ENCODE assay signal across 18 mouse cellular contexts in genomic region chr8:3252665-3253064, GRCm38 (mm10). TPM values are rescaled to one million over a fixed set of nuclear protein-coding genes. Genes with fewer than 3 reads are reported as not detected.
DNase-seq lines count a peak whose midpoint lies in the region; ATAC-seq and TF ChIP-seq lines count a peak whose summit lies in the region.
"Had no signal": no experiment of that assay in that cellular context is flagged by ENCODE, and none has a peak within 500 bp of the region (broad histone marks: within the 10 kb centered on the region; RNA-seq: fewer than 3 reads in every experiment).

No protein-coding gene starts in this region.

- TF ChIP-seq CTCF in kidney, adult 2 months (conservative IDR thresholded peaks at IDR 0.05; ENCODE audit: insufficient read depth, insufficient read length, low read depth, low read length) = 0 out of 2 replicates have a peak, but pooled peaks have one; percentile 12
- TF ChIP-seq CTCF in stomach, postnatal 0 days (IDR thresholded peaks at IDR 0.05; ENCODE audit: low read depth) = peak; percentile 29

- TF ChIP-seq EP300 in stomach, postnatal 0 days (optimal IDR thresholded peaks at IDR 0.05) = no peak

- no peaks in the 10 kb centered on the region for H3K27me3 ChIP-seq in kidney, adult 2 months (replicated peaks; ENCODE audit: control insufficient read depth, insufficient read depth, low read length)
- no peaks in the 10 kb centered on the region for H3K27me3 ChIP-seq in kidney, embryonic 14.5 days (ENCODE audit: control insufficient read depth, insufficient read depth, low read length)
- no peaks in the 10 kb centered on the region for H3K27me3 ChIP-seq in lung, embryonic 15.5 days
- H3K27me3 ChIP-seq in stomach, postnatal 0 days (ENCODE audit: control insufficient read depth, insufficient read depth, low read length) = no peaks in the 10 kb centered on the region
- H3K27me3 ChIP-seq in hindbrain, embryonic 16.5 days (replicated peaks; ENCODE audit: control insufficient read depth, insufficient read depth, low read length) = no peaks in the 10 kb centered on the region
- H3K27me3 ChIP-seq: forebrain, embryonic 15.5 days; limb, embryonic 12.5 days; neural tube, embryonic 13.5 days had no signal

- no peak for TF ChIP-seq POLR2A in kidney, adult 2 months (IDR thresholded peaks at IDR 0.05; ENCODE audit: low read depth, low read length)

- no peak overlapping the region for H3K9ac ChIP-seq in kidney, embryonic 14.5 days (ENCODE audit: low read depth, low read length)
- no peak overlapping the region for H3K9ac ChIP-seq in lung, embryonic 15.5 days
- H3K9ac ChIP-seq in stomach, postnatal 0 days (ENCODE audit: low read length) = no peak overlapping the region
- no peak overlapping the region for H3K9ac ChIP-seq in hindbrain, embryonic 16.5 days (ENCODE audit: low read depth, low read length)
- H3K9ac ChIP-seq: forebrain, embryonic 15.5 days; limb, embryonic 12.5 days; neural tube, embryonic 13.5 days had no signal

- H3K4me1 ChIP-seq in kidney, adult 2 months (ENCODE audit: control insufficient read depth, insufficient read depth, low read length) = peaks cover 35% of the 10 kb centered on the region
- no peaks in the 10 kb centered on the region for H3K4me1 ChIP-seq in kidney, embryonic 14.5 days (ENCODE audit: control insufficient read depth, insufficient read depth, low read length)
- 0 out of 2 replicates have a peak, but pooled peaks cover 4% of the 10 kb centered on the region for H3K4me1 ChIP-seq in lung, embryonic 15.5 days
- H3K4me1 ChIP-seq in stomach, postnatal 0 days (replicated peaks; ENCODE audit: control insufficient read depth, insufficient read depth) = no peaks in the 10 kb centered on the region
- H3K4me1 ChIP-seq in hindbrain, embryonic 16.5 days (ENCODE audit: control insufficient read depth, insufficient read depth, low read depth, low read length) = no peaks in the 10 kb centered on the region
- H3K4me1 ChIP-seq: forebrain, embryonic 15.5 days; limb, embryonic 12.5 days had no signal

- H3K9me3 ChIP-seq in kidney, embryonic 14.5 days (ENCODE audit: control insufficient read depth, low read length) = no peaks in the 10 kb centered on the region
- no peaks in the 10 kb centered on the region for H3K9me3 ChIP-seq in lung, embryonic 15.5 days
- no peaks in the 10 kb centered on the region for H3K9me3 ChIP-seq in stomach, postnatal 0 days (ENCODE audit: control insufficient read depth, low read length)
- H3K9me3 ChIP-seq in hindbrain, embryonic 16.5 days (ENCODE audit: control insufficient read depth, low read length) = no peaks in the 10 kb centered on the region
- H3K9me3 ChIP-seq: forebrain, embryonic 15.5 days; limb, embryonic 12.5 days; neural tube, embryonic 13.5 days had no signal

- no peak overlapping the region for H3K4me2 ChIP-seq in kidney, embryonic 14.5 days (replicated peaks; ENCODE audit: low read depth, low read length)
- H3K4me2 ChIP-seq in lung, embryonic 15.5 days = no peak overlapping the region
- H3K4me2 ChIP-seq in stomach, postnatal 0 days (replicated peaks; ENCODE audit: low read depth) = no peak overlapping the region
- no peak overlapping the region for H3K4me2 ChIP-seq in hindbrain, embryonic 16.5 days (ENCODE audit: low read length)
- H3K4me2 ChIP-seq: forebrain, embryonic 15.5 days; limb, embryonic 12.5 days; midbrain, embryonic 11.5 days; neural tube, embryonic 13.5 days had no signal

- WGBS in kidney, adult 2 months = 71% methylated on average over 6 of the region's 6 CpGs
- 88% methylated on average over 6 of the region's 6 CpGs for WGBS in kidney, embryonic 14.5 days
- WGBS in lung, embryonic 15.5 days = 69% methylated on average over 6 of the region's 6 CpGs
- WGBS in stomach, postnatal 0 days = 60% methylated on average over 6 of the region's 6 CpGs
- 95% methylated on average over 6 of the region's 6 CpGs for WGBS in hindbrain, embryonic 16.5 days

- peak overlapping the region; percentile 51 for H3K27ac ChIP-seq in kidney, adult 2 months (ENCODE audit: insufficient read depth, low read depth, low read length)
- H3K27ac ChIP-seq in kidney, embryonic 14.5 days (ENCODE audit: low read depth, low read length) = no peak overlapping the region
- 0 out of 2 replicates have a peak overlapping the region, but pooled peaks have one; percentile 27 for H3K27ac ChIP-seq in lung, embryonic 15.5 days
- H3K27ac ChIP-seq in stomach, postnatal 0 days (replicated peaks) = no peak overlapping the region
- no peak overlapping the region for H3K27ac ChIP-seq in hindbrain, embryonic 16.5 days (ENCODE audit: low read depth, low read length)
- H3K27ac ChIP-seq: forebrain, embryonic 15.5 days; limb, embryonic 12.5 days; macrophage; neural tube, embryonic 13.5 days had no signal

- DNase-seq in kidney, adult 2 months = peak; percentile 67
- no peak for DNase-seq in lung, postnatal 10 days
- DNase-seq in kidney, postnatal 25 days = peak; percentile 38 to 58
- DNase-seq in stomach, postnatal 0 days (ENCODE audit: low spot score) = peak; percentile 45
- no peak for DNase-seq in heart, adult 11 months
- DNase-seq: adrenal gland, adult 8-10 months; cerebellum, adult 11 months; cerebellum, postnatal 25 days; right cerebral cortex, postnatal 14 days had no signal

- H3K4me3 ChIP-seq in kidney, adult 2 months (ENCODE audit: insufficient read depth, low read depth, low read length) = no peak overlapping the region
- H3K4me3 ChIP-seq in kidney, embryonic 14.5 days (ENCODE audit: low read length) = no peak overlapping the region
- no peak overlapping the region for H3K4me3 ChIP-seq in lung, embryonic 15.5 days
- H3K4me3 ChIP-seq in stomach, postnatal 0 days (ENCODE audit: low read depth, low read length) = no peak overlapping the region
- no peak overlapping the region for H3K4me3 ChIP-seq in hindbrain, embryonic 16.5 days (ENCODE audit: low read length)
- H3K4me3 ChIP-seq: forebrain, embryonic 15.5 days; limb, embryonic 12.5 days; neural tube, embryonic 13.5 days had no signal

- no peak for ATAC-seq in kidney, embryonic 14.5 days (ENCODE audit: low FRiP score, low TSS enrichment)
- ATAC-seq in lung, embryonic 15.5 days (ENCODE audit: borderline replicate concordance, extremely low read depth, low FRiP score, low TSS enrichment) = no peak
- peak; percentile 84 for ATAC-seq in stomach, postnatal 0 days (ENCODE audit: low FRiP score, low TSS enrichment)
- ATAC-seq in hindbrain, embryonic 16.5 days = no peak
- ATAC-seq: forebrain, embryonic 15.5 days; inflammation-experienced regulatory T-cells, adult 6 months had no signal

- no peaks in the 10 kb centered on the region; the same call in 1 of the 2 replicates for H3K36me3 ChIP-seq in kidney, adult 2 months (ENCODE audit: control insufficient read depth, insufficient read depth, low read length)
- peaks cover 8% of the 10 kb centered on the region; the same call in 1 of the 2 replicates for H3K36me3 ChIP-seq in kidney, embryonic 14.5 days (ENCODE audit: control insufficient read depth, insufficient read depth, low read length)
- peaks cover 12% of the 10 kb centered on the region for H3K36me3 ChIP-seq in lung, embryonic 15.5 days
- no peaks in the 10 kb centered on the region for H3K36me3 ChIP-seq in stomach, postnatal 0 days (ENCODE audit: control insufficient read depth, insufficient read depth, low read length)
- H3K36me3 ChIP-seq in hindbrain, embryonic 16.5 days (ENCODE audit: control insufficient read depth, insufficient read depth, low read length) = peaks cover 3% of the 10 kb centered on the region

RNA-seq across cellular contexts. Expression of gene Insr, which starts 26.8 kb away (rescaled TPM):
- 26.8 and 33.7 TPM in 2 replicates for polyA plus RNA-seq in kidney, adult 2 months (2012; rRNA removed)
- polyA plus RNA-seq in kidney, embryonic 14.5 days (2014; fragmentation: Nextera tagmentation; extraction: Ambion mirVana) = 33.2 and 40.2 TPM in 2 replicates
- polyA plus RNA-seq in lung, embryonic 15.5 days (2015; fragmentation: Nextera tagmentation; extraction: Ambion mirVana) = 34.8 and 38.8 TPM in 2 replicates
- polyA plus RNA-seq in stomach, postnatal 0 days (2015; fragmentation: Nextera tagmentation; extraction: Ambion mirVana) = 20.9 and 24.2 TPM in 2 replicates
- 51.2 and 53.4 TPM in 2 replicates for polyA plus RNA-seq in hindbrain, embryonic 16.5 days (2015; fragmentation: Nextera tagmentation; extraction: Ambion mirVana)

Comparison
In these comparisons a context has a peak if more than half of its experiments do, and no peak if none do; other contexts are left out.
1. H3K27ac ChIP-seq: peak in kidney, adult 2 months (single experiment) and lung, embryonic 15.5 days (single experiment); none in kidney, embryonic 14.5 days (single experiment), stomach, postnatal 0 days (single experiment) and hindbrain, embryonic 16.5 days (single experiment).
2. DNase-seq: peak in kidney, adult 2 months (single experiment), kidney, postnatal 25 days (2 of 2) and stomach, postnatal 0 days (single experiment); none in lung, postnatal 10 days (single experiment) and heart, adult 11 months (single experiment).